Mouse (Mus musculus) liver, adult 2 months (tissue): ENCODE results near the gene Pitpnb. TPM values are rescaled to one million over a fixed set of nuclear protein-coding genes. Genes with fewer than 3 reads are reported as not detected.

Experiments used
- DNase-seq: peaks from one replicate; pipeline ENCODE4 v3.0.0-alpha.2; 2011; ENCODE audit warnings: low read depth, low spot score; ENCODE audit errors: extremely low read depth
- H3K27ac ChIP-seq: fragments of 200-500 bp; replicated peaks from 2 replicates; pipeline ENCODE4 v1.5.1; 2012; ENCODE audit warnings: low read depth, mild to moderate bottlenecking, control low read depth, inconsistent platforms, low read length; ENCODE audit not compliant: insufficient read depth
- H3K27me3 ChIP-seq: fragments of 200-500 bp; 2 replicates; pipeline ENCODE4 v1.6.1; 2012; ENCODE audit warnings: mild to moderate bottlenecking, moderate library complexity, low read length, inconsistent platforms; ENCODE audit not compliant: control insufficient read depth, insufficient read depth
- H3K36me3 ChIP-seq: fragments of 200-500 bp; 2 replicates; pipeline ENCODE4 v1.6.1; 2012; ENCODE audit warnings: low read length, inconsistent platforms; ENCODE audit not compliant: control insufficient read depth, insufficient read depth
- H3K4me1 ChIP-seq: fragments of 200-500 bp; 2 replicates; pipeline ENCODE4 v1.6.1; 2011; ENCODE audit warnings: low read length; ENCODE audit not compliant: control insufficient read depth, insufficient read depth
- H3K4me3 ChIP-seq: fragments of 200-500 bp; 2 replicates; pipeline ENCODE4 v1.5.1; 2011; ENCODE audit warnings: low read depth, mild to moderate bottlenecking, control low read depth, low read length, moderate library complexity; ENCODE audit not compliant: insufficient read depth
- H3K79me2 ChIP-seq: fragments of 200-500 bp; 2 replicates; pipeline ENCODE4 v1.6.1; 2012; ENCODE audit warnings: inconsistent platforms, mild to moderate bottlenecking, low read length, moderate library complexity; ENCODE audit not compliant: control insufficient read depth, insufficient read depth
- H3K9ac ChIP-seq: fragments of 200-500 bp; 2 replicates; pipeline ENCODE4 v1.6.1; 2012; ENCODE audit warnings: low read depth, mild to moderate bottlenecking, control low read depth, inconsistent platforms, low read length
- CTCF ChIP-seq: fragments of 200-500 bp; IDR thresholded peaks from 2 replicates; pipeline ENCODE4 v1.5.1; 2011; ENCODE audit warnings: low read depth, low read length, control low read depth
- POLR2A ChIP-seq: fragments of 200-500 bp; IDR thresholded peaks from 2 replicates; pipeline ENCODE4 v1.6.1; 2011; ENCODE audit warnings: low read length, control low read depth; ENCODE audit not compliant: insufficient read depth; ENCODE audit errors: extremely low read depth
- WGBS: fragments of 180-500 bp; shearing (Covaris S2); methylation state at CpG from one replicate; pipeline ENCODE4 v1.1.7; 2018; 5-methylcytosine and 5-hydroxymethylcytosine counted together
- polyA plus RNA-seq: library from polyadenylated mRNA; depleted of rRNA; stranded (reverse); fragments of >200 nt; gene quantifications from 2 replicates; pipeline ENCODE4 v1.2.3, GENCODE M21; 2012
- total RNA-seq: library from RNA; depleted of rRNA; stranded (reverse); fragments of >200 nt; gene quantifications from 2 replicates; pipeline ENCODE4 v1.2.3, GENCODE M21; 2014

Gene Pitpnb
- total and polyA plus RNA-seq, 2 experiments = 19.3 to 48.6 TPM

DNA sequence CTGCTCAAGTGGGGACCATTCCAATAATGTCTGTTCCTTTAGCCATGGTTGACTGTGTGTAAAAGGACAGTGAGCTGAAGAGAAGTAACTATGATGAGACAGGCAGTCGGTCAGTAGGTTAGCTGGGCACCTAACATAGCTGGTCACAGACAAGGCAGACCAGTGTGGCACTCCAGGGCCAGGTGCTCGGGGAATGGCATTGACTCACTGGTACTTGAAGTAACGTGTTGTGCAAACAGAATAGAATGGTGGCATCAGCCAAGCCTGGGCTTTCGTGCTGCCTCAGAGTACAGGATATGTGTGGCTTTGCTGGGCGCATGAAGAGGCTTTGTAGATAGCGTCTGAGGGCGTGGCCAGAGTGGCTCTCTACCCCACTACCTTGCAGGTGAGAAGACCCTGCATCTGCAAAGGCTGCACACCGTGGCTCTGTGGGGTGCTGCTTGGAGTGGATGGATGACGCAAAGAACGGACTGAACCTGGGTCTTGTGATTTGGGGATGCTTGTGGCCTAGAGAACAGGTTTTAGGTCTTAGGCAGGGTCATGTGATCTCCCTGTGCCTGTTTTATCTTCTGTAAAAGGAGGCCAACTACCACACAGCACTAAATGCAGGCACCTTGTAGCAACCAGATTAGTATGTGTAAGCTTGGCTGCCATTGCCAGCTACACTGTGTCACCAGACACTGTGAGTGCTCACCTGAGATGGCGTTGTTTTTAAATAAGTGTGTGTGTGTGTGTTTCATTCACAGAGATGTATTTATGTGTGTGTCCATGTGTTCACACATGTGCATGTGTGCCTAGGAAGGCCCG, 26.5 kb downstream of the Pitpnb start:
- peaks cover 50% of the 10 kb centered on the region for H3K36me3 ChIP-seq
- H3K27ac ChIP-seq = no peak overlapping the region
- no peaks in the 10 kb centered on the region for H3K27me3 ChIP-seq
- no peak overlapping the region for H3K4me3 ChIP-seq
- DNase-seq = no peak
- peaks cover 4% of the 10 kb centered on the region for H3K4me1 ChIP-seq
- TF ChIP-seq CTCF (no peak), POLR2A (no peak)
- WGBS = 90% methylated on average over 12 of the region's 12 CpGs
- H3K79me2 ChIP-seq = peaks cover 15% of the 10 kb centered on the region
- H3K9ac ChIP-seq = no peak overlapping the region

DNA sequence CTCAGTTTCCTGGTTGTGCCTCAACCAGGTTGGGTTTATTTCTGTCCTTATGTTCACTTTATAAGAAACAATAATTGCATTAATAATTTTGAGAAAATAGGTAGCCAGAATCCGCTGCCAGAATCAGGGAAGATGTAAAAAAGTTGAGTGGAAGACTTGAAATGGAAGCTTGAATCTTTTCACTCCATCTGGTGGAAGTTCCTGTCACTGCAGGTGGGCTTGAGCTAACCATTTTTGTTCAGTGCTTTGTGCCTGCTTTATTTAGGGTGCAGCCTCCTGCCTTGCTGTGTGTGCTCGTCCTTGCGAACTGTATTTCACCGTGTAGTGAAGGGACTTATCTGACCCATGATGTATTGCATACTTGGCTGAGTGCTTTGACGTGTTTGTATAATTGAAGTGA, 30.0 kb downstream of the Pitpnb start:
- Histone ChIP-seq H3K79me2 (peaks cover 15% of the 10 kb centered on the region), H3K4me3 (no peak overlapping the region), H3K27ac (no peak overlapping the region), H3K4me1 (peaks cover 4% of the 10 kb centered on the region), H3K36me3 (peaks cover 50% of the 10 kb centered on the region), H3K9ac (no peak overlapping the region), H3K27me3 (no peaks in the 10 kb centered on the region)
- DNase-seq = no peak
- TF ChIP-seq CTCF = no peak
- TF ChIP-seq POLR2A = no peak
- 89% methylated on average over 5 of the region's 5 CpGs for WGBS

DNA sequence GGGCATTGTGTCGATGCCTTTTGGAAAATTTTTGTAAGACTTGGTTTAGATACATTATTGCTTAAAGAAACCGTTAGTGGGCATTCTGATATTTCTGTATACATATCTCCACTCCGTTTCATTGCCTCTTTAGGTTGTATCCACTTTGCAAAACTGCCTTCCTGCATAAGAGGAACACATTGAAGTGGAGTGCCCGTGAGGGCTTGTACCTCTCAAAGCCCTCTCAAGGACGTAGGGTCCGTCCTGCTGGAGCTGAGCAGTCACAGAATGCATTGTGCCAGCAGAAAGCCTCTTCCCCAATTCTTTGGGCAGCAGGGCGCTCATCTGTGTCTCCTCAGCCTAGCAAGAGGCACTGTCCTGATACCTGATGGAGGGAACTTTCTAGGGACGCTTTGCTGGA, 30.5 kb downstream of the Pitpnb start:
- peaks cover 49% of the 10 kb centered on the region for H3K36me3 ChIP-seq
- H3K79me2 ChIP-seq = peaks cover 15% of the 10 kb centered on the region
- 94% methylated on average over 8 of the region's 8 CpGs for WGBS
- TF ChIP-seq CTCF = no peak
- no peak for TF ChIP-seq POLR2A
- DNase-seq = no peak
- H3K4me1 ChIP-seq = peaks cover 4% of the 10 kb centered on the region
- H3K9ac ChIP-seq = no peak overlapping the region
- H3K4me3 ChIP-seq = no peak overlapping the region
- H3K27ac ChIP-seq = no peak overlapping the region
- H3K27me3 ChIP-seq = no peaks in the 10 kb centered on the region

DNA sequence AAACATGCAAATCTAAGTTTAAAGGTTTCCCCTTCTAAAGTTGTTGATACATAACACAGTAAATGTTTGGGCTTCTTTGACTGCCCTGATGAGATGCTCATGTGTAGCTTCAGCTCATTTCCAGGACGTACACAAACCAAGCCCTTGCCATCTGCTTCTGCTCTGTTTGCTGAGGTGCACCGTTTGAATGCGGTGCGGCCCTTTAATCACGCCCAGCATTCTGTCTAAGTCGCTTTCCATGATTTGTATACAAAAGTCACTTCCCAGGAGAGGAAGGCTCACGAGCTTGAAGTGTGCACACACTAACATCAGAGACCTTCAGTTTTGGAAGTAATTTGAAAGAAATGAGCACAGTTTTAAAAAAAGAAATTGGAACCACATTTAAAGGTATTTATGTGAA, 31.3 kb downstream of the Pitpnb start:
- WGBS = 87% methylated on average over 7 of the region's 7 CpGs

DNA sequence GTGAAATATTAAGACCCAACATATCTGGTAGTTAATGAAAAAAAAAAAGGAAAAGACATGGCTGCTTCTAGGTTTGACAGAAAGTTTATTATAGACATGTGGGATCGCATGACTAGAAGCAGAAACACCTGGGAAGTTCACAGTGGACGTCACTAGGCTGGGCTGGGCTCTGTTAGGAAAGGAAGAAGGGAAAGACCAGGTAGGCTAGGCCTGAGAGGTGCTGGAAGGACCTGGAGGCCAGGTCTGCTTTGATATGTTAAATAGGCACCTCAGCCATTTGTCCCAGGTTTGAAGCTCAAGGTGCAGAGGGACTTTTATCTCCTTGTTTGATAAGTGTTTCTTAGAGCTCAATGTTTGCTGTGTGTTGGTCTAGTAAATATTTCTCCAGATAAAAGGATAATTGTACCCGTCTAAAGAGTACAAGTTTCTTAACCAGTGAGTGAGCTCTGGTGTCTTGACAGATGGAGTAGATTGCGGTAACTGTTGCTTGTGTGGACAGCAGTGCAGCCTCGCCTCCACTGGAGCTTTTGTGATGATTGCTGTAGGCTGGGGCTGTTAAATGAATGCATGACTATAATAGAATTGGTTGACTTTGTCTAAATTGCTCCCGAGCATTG, 33.0 kb downstream of the Pitpnb start:
- no peaks in the 10 kb centered on the region for H3K4me1 ChIP-seq
- no peak overlapping the region for H3K4me3 ChIP-seq
- DNase-seq = no peak
- H3K79me2 ChIP-seq = peaks cover 6% of the 10 kb centered on the region
- H3K9ac ChIP-seq = no peak overlapping the region
- no peak for TF ChIP-seq CTCF
- TF ChIP-seq POLR2A = no peak
- 76% methylated on average over 6 of the region's 6 CpGs for WGBS
- H3K36me3 ChIP-seq = peaks cover 30% of the 10 kb centered on the region
- no peaks in the 10 kb centered on the region for H3K27me3 ChIP-seq
- H3K27ac ChIP-seq = no peak overlapping the region

More for the DNA sequence above, 31.3 kb downstream of the Pitpnb start:
- no peak overlapping the region for H3K9ac ChIP-seq
- TF ChIP-seq CTCF (no peak), POLR2A (no peak)
- no peak overlapping the region for H3K4me3 ChIP-seq
- peaks cover 41% of the 10 kb centered on the region for H3K36me3 ChIP-seq
- H3K79me2 ChIP-seq = peaks cover 15% of the 10 kb centered on the region
- no peaks in the 10 kb centered on the region for H3K27me3 ChIP-seq
- H3K4me1 ChIP-seq = peaks cover 4% of the 10 kb centered on the region
- H3K27ac ChIP-seq = no peak overlapping the region
- no peak for DNase-seq

DNA sequence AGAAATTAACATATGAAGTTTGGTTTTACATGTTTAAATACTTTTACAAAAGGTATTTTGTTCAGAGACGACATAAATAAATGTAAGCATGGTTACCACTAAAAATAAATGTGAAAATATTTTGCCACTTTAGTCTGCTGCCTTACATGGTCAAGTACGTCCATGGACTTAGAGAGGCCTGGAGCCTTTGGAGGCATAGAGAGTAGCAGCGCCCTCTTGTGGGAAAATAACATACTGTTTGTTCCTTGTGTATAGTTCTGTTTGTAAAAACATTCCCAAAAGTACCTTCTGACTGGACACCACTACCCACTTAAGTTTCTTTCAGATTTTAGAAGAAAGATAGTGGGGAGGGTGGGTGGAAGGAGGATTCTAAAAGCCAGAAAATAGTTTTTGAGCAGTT, 34.0 kb downstream of the Pitpnb start:
- peaks cover 31% of the 10 kb centered on the region for H3K36me3 ChIP-seq
- H3K27ac ChIP-seq = no peak overlapping the region
- H3K4me1 ChIP-seq = no peaks in the 10 kb centered on the region
- DNase-seq = peak; percentile 62
- no peak overlapping the region for H3K9ac ChIP-seq
- WGBS = 45% methylated on average over 3 of the region's 3 CpGs
- H3K4me3 ChIP-seq = no peak overlapping the region
- H3K79me2 ChIP-seq = peaks cover 3% of the 10 kb centered on the region; the same call in 1 of the 2 replicates
- no peaks in the 10 kb centered on the region for H3K27me3 ChIP-seq
- no peak for TF ChIP-seq POLR2A
- TF ChIP-seq CTCF = peak; percentile 57
